Mouse (Mus musculus): ENCODE results near the gene Fam81a. TPM values are rescaled to one million over a fixed set of nuclear protein-coding genes. Genes with fewer than 3 reads are reported as not detected.

Gene Fam81a
- total RNA-seq, 4 experiments from 2014 or later = 144 to 155 (median 151) TPM

GRCm38 (mm10) chr9:70110871-70111270 lies 31.5 kb downstream of the Fam81a start:
- DNase-seq (ENCODE audit: low spot score in 2 of 2) = no peak

- peak in 1 of 2 experiments; percentile 69 for DNase-seq (ENCODE audit: low spot score in 2 of 2)
Observed at GRCm38 (mm10) chr9:70109279-70109678, 33.1 kb downstream of the Fam81a start.

- DNase-seq (ENCODE audit: low spot score in 2 of 2) = no peak
Observed at GRCm38 (mm10) chr9:70108151-70108550, 34.2 kb downstream of the Fam81a start.

GRCm38 (mm10) chr9:70105573-70105972 lies 36.8 kb downstream of the Fam81a start:
- no peak for DNase-seq (ENCODE audit: low spot score in 2 of 2)

- no peak for DNase-seq (ENCODE audit: low spot score in 2 of 2)
Observed at GRCm38 (mm10) chr9:70103106-70103505, 39.3 kb downstream of the Fam81a start.

GRCm38 (mm10) chr9:70097542-70097941 lies 44.8 kb downstream of the Fam81a start:
- no peak for DNase-seq (ENCODE audit: low spot score in 2 of 2)

- DNase-seq (ENCODE audit: low spot score in 2 of 2) = no peak
Observed at GRCm38 (mm10) chr9:70095016-70095415, 47.3 kb downstream of the Fam81a start.

GRCm38 (mm10) chr9:70090541-70090940 lies 51.8 kb downstream of the Fam81a start:
- no peak for DNase-seq (ENCODE audit: low spot score in 2 of 2)

- DNase-seq (ENCODE audit: low spot score in 2 of 2) = no peak
Observed at GRCm38 (mm10) chr9:70088786-70089096, 53.6 kb downstream of the Fam81a start.

GRCm38 (mm10) chr9:70088041-70088785 lies 54.1 kb downstream of the Fam81a start:
- peak in 1 of 2 experiments; percentile 49 for DNase-seq (ENCODE audit: low spot score in 2 of 2)

- no peak for DNase-seq (ENCODE audit: low spot score in 2 of 2)
Observed at GRCm38 (mm10) chr9:70087379-70087778, 55.0 kb downstream of the Fam81a start.

- DNase-seq (ENCODE audit: low spot score in 2 of 2) = no peak
Observed at GRCm38 (mm10) chr9:70086091-70086490, 56.3 kb downstream of the Fam81a start.

GRCm38 (mm10) chr9:70084107-70084506 lies 58.3 kb downstream of the Fam81a start:
- DNase-seq (ENCODE audit: low spot score in 2 of 2) = peak in 1 of 2 experiments; percentile 70

GRCm38 (mm10) chr9:70082357-70083204 lies 59.8 kb downstream of the Fam81a start:
- no peak for DNase-seq (ENCODE audit: low spot score in 2 of 2)

GRCm38 (mm10) chr9:70081767-70082166 lies 60.6 kb downstream of the Fam81a start:
- DNase-seq (ENCODE audit: low spot score in 2 of 2) = no peak

GRCm38 (mm10) chr9:70080976-70081375 lies 61.4 kb downstream of the Fam81a start:
- no peak for DNase-seq (ENCODE audit: low spot score in 2 of 2)

- DNase-seq (ENCODE audit: low spot score in 2 of 2) = no peak
Observed at GRCm38 (mm10) chr9:70080027-70080800, 62.1 kb downstream of the Fam81a start.

- no peak for DNase-seq (ENCODE audit: low spot score in 2 of 2)
Observed at GRCm38 (mm10) chr9:70078034-70078433, 64.3 kb downstream of the Fam81a start.

GRCm38 (mm10) chr9:70077170-70077569 lies 65.2 kb downstream of the Fam81a start:
- DNase-seq (ENCODE audit: low spot score in 2 of 2) = no peak

GRCm38 (mm10) chr9:70072387-70072786 lies 70.0 kb downstream of the Fam81a start:
- no peak for DNase-seq (ENCODE audit: low spot score in 2 of 2)

- no peak for DNase-seq (ENCODE audit: low spot score in 2 of 2)
Observed at GRCm38 (mm10) chr9:70069961-70070435, 72.4 kb downstream of the Fam81a start.

- no peak for DNase-seq (ENCODE audit: low spot score in 2 of 2)
Observed at GRCm38 (mm10) chr9:70067497-70067896, 74.9 kb downstream of the Fam81a start.
